Mouse (Mus musculus) liver, embryonic 14.5 days (tissue): ENCODE measurements around the gene Hoxa2.

ENCODE experiments used
- CTCF ChIP-seq: IDR thresholded peaks from 2 replicates; pipeline ENCODE4 v1.5.1; 2016; ENCODE audit warnings: antibody characterized with exemption, low read depth, control low read depth
- EP300 ChIP-seq: IDR thresholded peaks from 2 replicates; pipeline ENCODE4 v1.6.1; 2016; ENCODE audit warnings: antibody characterized with exemption, low read depth

- TF ChIP-seq CTCF = no peak
- TF ChIP-seq EP300 = no peak
Measured at GRCm38 (mm10) chr6:52160511-52161335, 3.9 kb downstream of the Hoxa2 start.
